Mouse (Mus musculus) megakaryocyte-erythroid progenitor cell, adult 5-6 weeks (primary cell): ENCODE results near the gene Syngap1. TPM values are rescaled to one million over a fixed set of nuclear protein-coding genes. Genes with fewer than 3 reads are reported as not detected.
"Not testable (repeated sequence)": the region's sequence is repeated elsewhere in the genome, so short reads cannot be mapped to it uniquely, and the experiment has no call there.

Source experiments
- ATAC-seq: replicated peaks from 2 replicates; pipeline ENCODE4 v1.8.0; 2016; ENCODE audit warnings: mild to moderate bottlenecking, inconsistent platforms; ENCODE audit not compliant: severe bottlenecking, poor library complexity, low FRiP score, low TSS enrichment
- total RNA-seq, 2 experiments: library from RNA; stranded (forward) in 1 of 2; stranded (reverse) in 1 of 2; fragments of 200-1000, 215-1000 nt in 1 of 2; fragments of >200 nt in 1 of 2; fragmentation: Nextera tagmentation in 1 of 2; gene quantifications; 2 replicates each; pipeline ENCODE4 v1.2.3; 2014 to 2017

The Syngap1 gene
- total RNA-seq (2014; fragmentation: Nextera tagmentation), result 18.2 and 33.6 TPM in 2 replicates
- 7.7 and 9.1 TPM in 2 replicates for total RNA-seq (2017)

DNA sequence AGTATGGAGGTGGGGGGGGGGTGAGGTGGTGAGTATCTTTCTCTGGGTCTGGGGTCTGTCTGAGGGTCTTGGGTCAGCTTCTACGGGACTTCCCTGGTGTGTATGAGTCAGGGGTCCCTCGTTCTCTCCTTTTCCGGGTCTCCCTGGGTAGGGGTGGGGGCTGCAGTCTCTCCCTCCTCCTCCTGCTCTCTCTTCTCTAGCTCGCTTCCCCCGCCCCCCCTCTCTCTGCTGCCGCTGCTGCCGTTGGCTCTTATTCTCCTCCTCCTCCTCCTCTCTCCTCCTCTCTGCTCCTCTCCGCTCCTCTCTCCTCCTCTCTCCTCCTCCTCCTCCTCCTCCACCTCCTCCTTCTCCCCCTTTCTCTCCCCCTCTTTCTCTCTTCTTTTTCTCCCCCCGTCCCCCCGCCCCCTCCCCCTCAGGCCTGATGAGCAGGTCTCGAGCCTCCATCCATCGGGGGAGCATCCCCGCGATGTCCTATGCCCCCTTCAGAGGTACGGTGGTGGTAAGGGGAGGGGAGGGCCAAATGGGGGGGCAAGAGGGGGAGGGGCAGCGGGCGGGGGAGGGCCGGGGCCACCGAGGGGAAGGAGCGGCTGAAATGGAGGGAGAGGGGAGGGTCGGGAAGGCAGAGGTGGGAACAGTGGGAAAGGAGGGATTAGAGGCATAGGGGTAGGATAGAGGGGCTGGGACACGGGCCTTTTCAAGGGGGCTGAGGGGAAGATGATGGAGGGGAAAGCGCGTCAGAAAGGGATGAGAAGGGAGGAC is at the start of gene Syngap1:
TSS of gene Syngap1 (plus strand) at position 223 of the 759 bp plus-strand sequence.
- ATAC-seq, result no peak

DNA sequence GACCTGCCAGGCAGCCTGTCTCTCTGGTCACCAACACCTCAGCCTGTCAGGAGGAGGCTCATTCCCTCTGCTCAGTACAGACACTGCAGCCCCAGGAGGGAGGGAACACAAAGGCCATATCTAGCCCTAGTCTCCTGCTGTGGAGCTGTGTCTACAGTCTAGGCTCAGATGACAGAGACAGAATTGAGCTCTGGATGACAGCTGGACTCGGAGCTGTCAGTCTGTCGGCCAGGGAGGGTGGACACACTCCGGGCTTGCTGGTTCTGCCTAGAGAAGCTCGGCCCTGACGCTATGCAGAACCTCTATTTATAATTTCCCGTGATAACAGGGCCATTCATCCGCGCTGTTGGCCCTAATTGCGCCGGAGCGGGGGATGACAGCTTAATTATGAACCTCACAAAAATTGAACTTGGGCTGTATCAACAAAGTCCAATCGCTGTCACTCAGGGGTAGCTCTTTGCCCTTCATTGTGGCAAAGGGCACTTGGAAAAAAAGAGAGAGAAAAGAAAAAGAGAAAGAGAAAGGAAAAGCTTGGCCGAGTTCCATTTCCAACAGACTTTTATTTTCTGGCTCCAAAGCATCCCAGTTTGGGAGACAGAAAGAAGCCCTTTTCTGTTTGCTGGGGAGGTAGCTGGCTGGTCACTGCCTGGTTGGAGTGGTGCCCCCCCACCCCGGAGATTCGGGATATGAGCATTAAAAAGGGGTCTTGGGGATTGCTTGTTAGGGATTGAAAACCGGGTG is 48.2 kb upstream of the Syngap1 start:
- no peak for ATAC-seq

DNA sequence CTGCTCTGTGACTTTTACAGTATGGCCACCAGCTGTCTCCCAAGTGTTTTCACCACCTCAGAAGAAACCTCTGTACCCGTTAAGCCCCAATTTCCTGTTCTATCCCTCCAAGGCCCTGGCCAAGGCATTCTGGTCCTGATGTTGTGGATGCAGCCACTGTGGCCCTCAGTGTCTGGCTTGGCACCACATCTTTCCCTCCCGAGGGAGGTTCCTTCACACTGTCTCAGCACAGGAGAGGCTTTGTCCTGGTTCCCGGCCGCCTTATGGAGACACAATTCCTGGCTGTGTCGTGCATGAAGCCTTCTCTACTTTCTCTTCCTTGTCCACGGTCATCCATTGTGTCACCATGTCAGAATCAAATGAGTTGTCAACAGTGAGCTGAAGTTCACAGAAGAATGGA is 47.6 kb upstream of the Syngap1 start:
- no peak for ATAC-seq

- ATAC-seq, result no peak
These were observed 46.7 kb upstream of the Syngap1 start for GRCm38 (mm10) chr17:26894342-26894741.

DNA sequence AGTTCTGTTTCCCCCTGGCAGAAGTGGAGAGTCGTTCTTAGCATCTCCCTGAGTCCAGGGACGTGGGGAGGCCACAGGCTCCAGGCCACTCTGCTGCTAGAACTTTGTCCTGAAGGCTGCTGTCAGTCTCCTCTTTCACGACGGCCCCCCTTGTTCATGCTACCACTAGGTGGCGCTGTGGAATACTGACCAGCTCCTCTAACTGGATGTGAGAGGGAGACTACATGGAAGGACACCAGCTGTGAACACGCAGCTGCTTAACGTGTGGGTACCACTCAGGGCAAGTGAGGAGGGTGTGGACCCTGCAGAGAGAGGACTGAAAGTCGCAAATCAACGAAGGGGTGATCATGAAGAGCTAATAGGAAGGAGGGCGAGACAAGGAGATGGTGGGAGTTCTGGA is 45.5 kb upstream of the Syngap1 start:
- peak; percentile 49 for ATAC-seq

DNA sequence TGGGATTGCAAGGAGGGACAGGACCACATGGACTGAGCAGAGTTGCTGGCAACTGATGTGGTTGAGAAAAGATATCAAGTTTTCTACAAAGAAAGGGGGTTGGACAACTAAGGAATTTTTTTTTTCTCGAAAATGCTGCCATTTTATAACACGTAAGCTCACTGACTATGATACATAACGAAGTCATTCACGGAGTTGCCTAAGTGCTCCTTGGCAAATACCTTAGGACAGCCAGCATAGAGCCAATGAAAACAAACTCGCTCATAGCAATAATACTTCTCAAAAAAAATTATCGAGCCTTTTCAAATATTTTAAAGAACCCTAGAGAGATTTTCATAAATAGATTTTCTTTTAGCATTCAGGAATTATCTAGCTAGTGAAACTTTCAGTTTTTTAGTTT is 40.1 kb upstream of the Syngap1 start:
- no peak for ATAC-seq

- ATAC-seq, result no peak
These were observed 36.7 kb upstream of the Syngap1 start for GRCm38 (mm10) chr17:26904320-26904719.

GRCm38 (mm10) chr17:26907506-26907905 is 33.5 kb upstream of the Syngap1 start:
- not testable (repeated sequence) for ATAC-seq

DNA sequence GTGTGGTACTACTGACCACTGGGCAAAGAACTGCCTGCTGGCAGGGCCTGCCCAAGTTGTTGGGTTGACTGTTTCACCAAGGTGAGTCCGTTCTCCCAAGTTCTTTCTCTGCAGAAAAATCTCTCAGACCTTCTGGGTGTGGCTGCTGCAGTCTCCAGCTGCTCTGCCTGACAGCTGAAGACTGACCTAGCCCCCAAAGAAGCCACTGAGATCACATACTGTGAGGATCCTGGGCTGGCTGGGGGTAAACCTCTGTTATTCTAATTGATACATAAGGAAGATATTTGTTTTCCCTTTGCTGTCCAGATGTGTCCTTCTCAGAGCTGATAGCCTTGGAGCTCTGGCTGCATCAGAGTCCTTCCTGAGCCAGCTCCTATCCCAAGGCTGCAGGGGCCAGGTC is 25.8 kb upstream of the Syngap1 start:
- no peak for ATAC-seq

- peak; percentile 98 for ATAC-seq
These were observed 24.2 kb upstream of the Syngap1 start, which contains the start of gene Kifc5b for GRCm38 (mm10) chr17:26916711-26917482. Kifc5b (plus strand) TSS chr17:26917091.

- not testable (repeated sequence) for ATAC-seq
These were observed 23.5 kb upstream of the Syngap1 start for GRCm38 (mm10) chr17:26917560-26917959.

GRCm38 (mm10) chr17:26918343-26918742 is 22.7 kb upstream of the Syngap1 start:
- no peak for ATAC-seq

- ATAC-seq, result not testable (repeated sequence)
These were observed 21.5 kb upstream of the Syngap1 start for GRCm38 (mm10) chr17:26919516-26919915.

- not testable (repeated sequence) for ATAC-seq
These were observed 18.7 kb upstream of the Syngap1 start for GRCm38 (mm10) chr17:26922368-26922767.

DNA sequence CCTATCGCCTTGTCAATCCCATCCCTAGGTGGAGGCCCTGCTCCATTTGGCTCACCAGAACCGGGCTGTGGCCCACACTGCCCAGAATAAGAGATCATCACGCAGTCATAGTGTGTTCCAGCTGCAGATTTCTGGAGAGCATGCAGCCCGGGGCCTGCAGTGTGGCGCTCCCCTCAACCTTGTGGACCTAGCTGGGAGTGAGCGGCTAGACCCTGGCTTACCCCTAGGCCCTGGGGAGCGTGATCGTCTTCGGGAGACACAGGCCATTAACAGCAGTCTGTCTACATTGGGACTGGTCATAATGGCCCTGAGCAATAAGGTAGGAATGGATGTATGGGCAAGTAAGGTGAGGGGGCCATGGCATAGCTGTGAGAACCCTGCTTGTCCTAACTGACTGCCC is 15.6 kb upstream of the Syngap1 start:
- ATAC-seq, result not testable (repeated sequence)

DNA sequence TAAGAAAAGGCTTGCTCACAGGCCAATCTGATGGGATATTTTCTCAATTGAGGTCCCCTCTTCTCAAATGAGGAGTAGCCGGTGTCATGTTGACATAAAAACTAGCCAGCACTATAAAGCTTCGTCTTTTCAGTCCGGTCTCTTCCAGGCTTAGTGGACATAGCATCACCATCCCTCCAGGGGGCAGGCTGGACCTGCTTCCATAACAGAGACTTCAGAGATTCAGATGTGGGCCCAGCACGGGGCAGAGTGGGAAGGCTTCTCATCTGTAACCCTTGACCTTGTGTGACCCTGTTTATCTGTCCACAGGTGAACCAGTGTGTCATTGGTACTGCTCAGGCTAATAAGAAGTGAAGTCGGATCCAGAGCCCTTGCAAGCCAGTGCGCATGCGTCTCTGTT is 9.3 kb upstream of the Syngap1 start:
- peak; percentile 44; the same call in 1 of the 2 replicates for ATAC-seq

DNA sequence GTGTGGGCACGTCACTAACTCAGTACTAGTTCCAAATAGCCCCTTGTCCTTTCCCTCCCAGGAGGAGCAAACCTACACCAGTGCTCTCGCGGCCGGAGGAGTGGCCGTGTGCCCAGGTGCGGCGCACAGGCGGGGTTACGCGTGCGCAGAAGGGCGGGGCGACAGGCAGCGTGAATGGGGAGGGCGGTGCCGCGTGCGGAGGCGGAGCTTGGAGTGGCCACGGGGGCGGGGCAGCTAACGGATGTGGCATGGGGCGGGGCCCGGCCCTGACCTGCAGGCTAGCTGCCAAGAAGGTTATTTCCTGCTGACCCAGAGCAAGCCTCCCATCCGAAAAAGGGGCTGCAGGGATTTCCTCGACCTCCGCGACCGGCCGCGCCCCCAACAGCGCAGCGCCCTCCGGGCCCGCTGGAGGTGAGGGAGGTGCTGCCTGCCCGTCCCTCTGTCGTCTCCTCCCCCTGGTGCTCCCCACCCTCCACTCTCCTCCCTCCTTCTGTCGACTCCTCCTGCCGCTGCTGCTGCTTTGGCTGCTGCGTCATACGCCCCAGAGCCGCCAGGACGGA is 8.1 kb upstream of the Syngap1 start, which contains the start of gene Phf1:
TSS of gene Phf1 (plus strand) at position 214 of the 560 bp plus-strand sequence.
- peak; percentile 85 for ATAC-seq

DNA sequence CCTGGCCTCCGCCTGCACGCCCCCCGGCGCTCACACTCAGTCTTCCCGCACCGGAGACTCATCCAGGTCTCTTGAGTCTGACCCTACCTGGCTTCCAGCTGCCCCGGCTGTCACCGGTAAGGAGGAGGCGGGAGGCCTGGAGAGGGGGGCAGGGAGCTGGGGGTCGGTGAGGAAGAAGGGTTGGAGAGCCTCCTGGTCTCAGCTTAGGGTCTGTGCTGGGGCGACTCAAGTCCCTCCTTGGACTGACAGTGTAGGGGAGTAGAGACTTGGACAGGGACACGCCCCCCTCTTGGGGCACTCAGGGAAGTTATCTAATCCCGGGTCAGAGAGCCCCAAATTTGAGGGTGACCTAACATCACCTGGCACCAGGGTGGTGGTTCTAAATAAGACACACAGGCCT is 7.6 kb upstream of the Syngap1 start:
- ATAC-seq, result peak; percentile 3; the same call in 1 of the 2 replicates
